ENCODE assay signal across 20 mouse cellular contexts in the genomic region with DNA sequence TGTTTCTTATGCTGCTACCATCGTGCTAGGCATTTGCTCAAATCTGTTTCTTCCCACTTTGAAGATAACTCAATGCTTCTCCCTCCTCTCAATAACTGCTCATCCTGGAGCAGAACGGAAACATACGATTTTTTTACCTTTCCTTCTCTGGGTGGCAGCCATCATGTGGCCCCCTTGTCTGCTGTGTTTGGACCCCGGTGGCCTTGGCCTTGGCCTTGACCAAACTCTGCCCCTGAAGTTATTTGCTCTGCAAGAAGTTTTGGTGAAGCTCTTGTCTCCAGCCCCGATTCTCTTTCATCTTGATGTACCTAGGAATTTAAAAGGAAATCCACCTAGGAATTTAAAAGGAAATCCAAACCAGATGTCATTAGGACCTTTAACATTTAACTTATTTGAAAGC.
"Had no signal": no experiment of that assay in that cellular context is flagged by ENCODE, and none has a peak within 500 bp of the region (broad histone marks: within the 10 kb centered on the region; RNA-seq: fewer than 3 reads in every experiment).

No protein-coding gene starts in this region.

- H3K4me3 ChIP-seq: lung, embryonic 15.5 days; midbrain, embryonic 12.5 days; myocyte; neural tube, embryonic 13.5 days; neural tube, embryonic 15.5 days had no signal

- H3K27me3 ChIP-seq: lung, embryonic 15.5 days; neural tube, embryonic 13.5 days had no signal

- H3K4me2 ChIP-seq: lung, embryonic 15.5 days; midbrain, embryonic 12.5 days; neural tube, embryonic 13.5 days; neural tube, embryonic 15.5 days had no signal

- H3K27ac ChIP-seq: lung, embryonic 15.5 days; macrophage; midbrain, embryonic 12.5 days; neural tube, embryonic 13.5 days; neural tube, embryonic 15.5 days had no signal

- ATAC-seq: lung, postnatal 0 days; midbrain, embryonic 16.5 days had no signal

- DNase-seq: lung, adult 2 months; lung, postnatal 14 days; lung, postnatal 36 days; midbrain, embryonic 14.5 days; retina, postnatal 1 day; right cerebral cortex, adult 18-20 months; right cerebral cortex, postnatal 25 days; right cerebral cortex, postnatal 4 days; spleen, adult 18-20 months; thymus, adult 18-20 months; thymus, postnatal 14 days; thymus, postnatal 36 days had no signal

- H3K9me3 ChIP-seq: lung, embryonic 15.5 days; midbrain, embryonic 12.5 days; neural tube, embryonic 13.5 days; neural tube, embryonic 15.5 days had no signal

- H3K4me1 ChIP-seq: lung, embryonic 15.5 days; midbrain, embryonic 12.5 days; neural tube, embryonic 15.5 days had no signal

- H3K9ac ChIP-seq: lung, embryonic 15.5 days; midbrain, embryonic 12.5 days; neural tube, embryonic 13.5 days; neural tube, embryonic 15.5 days had no signal

- H3K36me3 ChIP-seq: lung, embryonic 15.5 days; midbrain, embryonic 12.5 days; neural tube, embryonic 13.5 days; neural tube, embryonic 15.5 days had no signal
